Mouse (Mus musculus): ENCODE measurements around the gene Olfr763. TPM values are rescaled to one million over a fixed set of nuclear protein-coding genes. Genes with fewer than 3 reads are reported as not detected.

The Olfr763 gene
- polyA plus RNA-seq, 1 experiment from 2014 or later: not detected

Other genes with a start within 250 kb of the Olfr763 start
- gene Mmp19, start 219.9 kb upstream of the Olfr763 start, polyA plus RNA-seq (2015; fragmentation: Nextera tagmentation; extraction: Ambion mirVana): 0.20 and 0.43 TPM in 2 replicates
- gene Dnajc14, start 206.7 kb upstream of the Olfr763 start, polyA plus RNA-seq (2015; fragmentation: Nextera tagmentation; extraction: Ambion mirVana): 60.4 and 62.8 TPM in 2 replicates
- gene Tmem198b, start 206.4 kb upstream of the Olfr763 start, polyA plus RNA-seq (2015; fragmentation: Nextera tagmentation; extraction: Ambion mirVana): 12.6 and 13.6 TPM in 2 replicates
- 190 and 199 TPM in 2 replicates for gene Sarnp, start 193.5 kb upstream of the Olfr763 start, polyA plus RNA-seq (2015; fragmentation: Nextera tagmentation; extraction: Ambion mirVana)
- gene Ormdl2, start 189.1 kb upstream of the Olfr763 start, polyA plus RNA-seq (2015; fragmentation: Nextera tagmentation; extraction: Ambion mirVana): 28.1 and 28.6 TPM in 2 replicates
- 7.5 and 8.7 TPM in 2 replicates for gene Gdf11, start 119.1 kb upstream of the Olfr763 start, polyA plus RNA-seq (2015; fragmentation: Nextera tagmentation; extraction: Ambion mirVana)
- gene Cd63, start 109.8 kb upstream of the Olfr763 start, polyA plus RNA-seq (2015; fragmentation: Nextera tagmentation; extraction: Ambion mirVana): 125 and 142 TPM in 2 replicates
- gene Rdh5, start 87.9 kb upstream of the Olfr763 start, polyA plus RNA-seq (2015; fragmentation: Nextera tagmentation; extraction: Ambion mirVana): 11.7 and 12.6 TPM in 2 replicates
- 230 and 251 TPM in 2 replicates for gene Bloc1s1, start 86.8 kb upstream of the Olfr763 start, polyA plus RNA-seq (2015; fragmentation: Nextera tagmentation; extraction: Ambion mirVana)
- 2.1 TPM in 2 replicates for gene Itga7, start 77.0 kb upstream of the Olfr763 start, polyA plus RNA-seq (2015; fragmentation: Nextera tagmentation; extraction: Ambion mirVana)
- not detected in 2 replicates for gene Mettl7b, start 49.8 kb upstream of the Olfr763 start, polyA plus RNA-seq (2015; fragmentation: Nextera tagmentation; extraction: Ambion mirVana)
- not detected in 2 replicates for gene Olfr9, start 21.4 kb upstream of the Olfr763 start, polyA plus RNA-seq (2015; fragmentation: Nextera tagmentation; extraction: Ambion mirVana)
- not detected in 2 replicates for gene Olfr764-ps1, start 29.1 kb downstream of the Olfr763 start, polyA plus RNA-seq (2015; fragmentation: Nextera tagmentation; extraction: Ambion mirVana)
- not detected in 2 replicates for gene Olfr765, start 39.2 kb downstream of the Olfr763 start, polyA plus RNA-seq (2015; fragmentation: Nextera tagmentation; extraction: Ambion mirVana)
- not detected in 2 replicates for gene Olfr766-ps1, start 58.2 kb downstream of the Olfr763 start, polyA plus RNA-seq (2015; fragmentation: Nextera tagmentation; extraction: Ambion mirVana)
- not detected in 2 replicates for gene Olfr767, start 72.1 kb downstream of the Olfr763 start, polyA plus RNA-seq (2015; fragmentation: Nextera tagmentation; extraction: Ambion mirVana)
- not detected in 2 replicates for gene Olfr768, start 88.6 kb downstream of the Olfr763 start, polyA plus RNA-seq (2015; fragmentation: Nextera tagmentation; extraction: Ambion mirVana)
- not detected in 2 replicates for gene Olfr769, start 107.1 kb downstream of the Olfr763 start, polyA plus RNA-seq (2015; fragmentation: Nextera tagmentation; extraction: Ambion mirVana)
- gene Olfr770, start 128.2 kb downstream of the Olfr763 start, polyA plus RNA-seq (2015; fragmentation: Nextera tagmentation; extraction: Ambion mirVana): not detected in 2 replicates
- gene Olfr771, start 154.0 kb downstream of the Olfr763 start, polyA plus RNA-seq (2015; fragmentation: Nextera tagmentation; extraction: Ambion mirVana): not detected in 2 replicates
- gene Olfr772, start 167.1 kb downstream of the Olfr763 start, polyA plus RNA-seq (2015; fragmentation: Nextera tagmentation; extraction: Ambion mirVana): not detected in 2 replicates
- gene Olfr773, start 176.6 kb downstream of the Olfr763 start, polyA plus RNA-seq (2015; fragmentation: Nextera tagmentation; extraction: Ambion mirVana): not detected in 2 replicates
- gene Olfr774, start 225.4 kb downstream of the Olfr763 start, polyA plus RNA-seq (2015; fragmentation: Nextera tagmentation; extraction: Ambion mirVana): not detected in 2 replicates
- gene Olfr775, start 237.6 kb downstream of the Olfr763 start, polyA plus RNA-seq (2015; fragmentation: Nextera tagmentation; extraction: Ambion mirVana): not detected in 2 replicates
- gene Olfr776, start 248.3 kb downstream of the Olfr763 start, polyA plus RNA-seq (2015; fragmentation: Nextera tagmentation; extraction: Ambion mirVana): not detected in 2 replicates

All from forebrain, embryonic 15.5 days (tissue).